Mouse (Mus musculus) right cerebral cortex, adult 2 months (tissue): ENCODE data around the gene Dydc1.
"Not testable (repeated sequence)": the region's sequence is repeated elsewhere in the genome, so short reads cannot be mapped to it uniquely, and the experiment has no call there.

ENCODE experiments used
- DNase-seq, 2 experiments: peaks; one replicate each; pipeline ENCODE4 v3.0.0; 2021 to 2022; ENCODE audit warnings: low spot score in 2 of 2

The Dydc1 gene

DNA sequence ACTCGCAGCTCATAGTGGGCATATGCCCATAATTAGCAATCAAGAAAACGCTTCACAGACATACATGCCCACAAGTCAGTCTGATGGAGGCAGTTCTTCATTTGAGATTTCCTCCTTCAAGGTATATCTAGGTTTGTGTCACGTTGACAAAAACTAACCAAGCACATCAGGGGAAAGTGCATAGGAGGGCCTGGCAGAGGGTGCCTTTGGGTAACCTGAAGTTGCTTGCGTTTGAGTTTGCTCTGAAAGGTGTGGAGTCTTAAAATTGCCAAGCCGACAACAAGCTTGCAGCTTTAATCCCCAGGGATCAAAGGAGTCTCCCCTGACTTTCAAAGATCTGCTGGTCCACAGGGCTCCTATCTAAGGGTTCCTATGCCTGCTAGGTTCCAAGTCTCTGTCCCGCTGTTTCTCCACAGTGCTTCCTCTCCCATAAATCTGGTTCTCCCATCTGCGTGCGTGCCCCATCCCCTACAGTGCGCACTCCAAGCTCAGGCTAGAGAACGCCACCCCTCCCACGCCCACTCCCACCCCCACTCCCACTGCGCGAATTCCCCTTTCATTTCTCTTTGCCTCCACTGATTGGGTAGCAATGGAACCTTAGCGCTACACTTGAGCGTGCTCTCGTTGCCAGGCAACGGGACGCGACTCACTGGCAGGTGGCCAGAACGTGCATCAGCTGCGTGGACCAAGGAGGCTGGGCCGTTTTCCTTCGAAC is at the start of gene Dydc1:
Dydc1 (plus strand) TSS at position 683 of the 715 bp plus-strand sequence.
- peak; percentile 88 to 91 for DNase-seq

DNA sequence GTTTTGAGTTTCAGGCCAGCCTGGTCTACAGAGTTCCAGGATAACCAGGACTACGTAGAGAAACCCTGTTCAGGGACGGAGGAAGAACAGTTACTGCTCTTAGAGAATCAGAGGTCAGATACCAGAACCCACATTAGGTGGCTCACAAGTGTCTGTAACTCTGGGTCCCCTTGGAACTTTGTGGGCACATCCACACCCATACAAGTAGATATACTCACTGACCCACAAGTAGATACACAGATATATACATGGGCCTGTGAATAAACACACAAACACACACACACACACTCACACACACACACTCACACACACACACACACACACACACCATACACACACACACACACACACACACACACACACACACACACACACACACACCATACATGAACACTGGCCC is 47.6 kb upstream of the Dydc1 start:
- no peak for DNase-seq

DNA sequence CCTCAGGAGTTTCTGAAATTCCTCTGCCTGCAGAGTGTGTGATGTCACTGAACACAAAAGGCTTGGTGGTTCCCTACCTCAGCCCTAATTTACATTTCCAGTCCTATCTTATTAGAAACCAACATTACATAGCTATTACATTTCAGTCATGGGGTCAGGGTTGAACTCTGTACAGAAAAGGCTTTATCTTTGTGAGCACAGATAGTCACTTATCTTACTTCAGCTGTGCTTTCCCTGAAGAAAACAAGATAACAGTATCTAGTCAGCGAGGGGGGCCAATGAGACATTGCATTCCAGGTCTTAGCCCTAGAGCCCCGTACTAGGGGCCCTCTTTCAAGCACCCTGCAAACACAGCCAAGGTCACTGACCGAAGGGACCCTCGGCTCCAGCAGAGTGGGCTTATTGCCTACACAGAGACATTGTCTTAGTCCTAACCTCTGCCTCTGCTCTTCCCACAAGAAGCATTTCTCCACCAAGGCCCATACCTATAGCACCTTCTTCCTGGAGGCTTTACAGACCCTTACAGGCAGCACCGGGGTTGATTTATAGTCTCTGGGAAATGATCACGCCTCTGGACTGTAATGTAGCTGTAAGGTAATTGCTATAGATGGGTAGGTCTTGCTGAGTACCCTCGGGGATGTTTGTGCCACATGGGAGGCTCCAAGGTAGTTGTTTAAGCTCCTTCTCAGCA is 47.0 kb upstream of the Dydc1 start:
- no peak for DNase-seq

DNA sequence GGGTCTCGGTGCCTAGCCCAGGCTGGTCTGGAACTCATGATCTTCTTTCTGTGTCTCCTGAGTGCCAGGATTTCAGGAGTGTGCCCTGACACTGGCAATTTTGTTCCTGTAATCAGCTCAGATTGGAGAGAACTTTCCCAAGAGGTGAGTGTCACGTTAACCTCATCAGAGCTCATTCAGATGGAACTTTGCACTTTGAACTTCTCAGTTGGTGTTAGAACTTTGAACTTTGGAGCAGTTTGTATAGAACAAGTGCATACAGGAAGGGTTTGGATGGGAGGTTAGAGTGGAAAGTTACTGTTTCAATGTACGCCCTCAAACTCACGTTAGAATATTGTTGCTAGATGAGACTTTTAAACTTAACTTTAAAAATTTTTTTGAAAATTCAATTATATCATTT is 43.4 kb upstream of the Dydc1 start:
- no peak for DNase-seq

DNA sequence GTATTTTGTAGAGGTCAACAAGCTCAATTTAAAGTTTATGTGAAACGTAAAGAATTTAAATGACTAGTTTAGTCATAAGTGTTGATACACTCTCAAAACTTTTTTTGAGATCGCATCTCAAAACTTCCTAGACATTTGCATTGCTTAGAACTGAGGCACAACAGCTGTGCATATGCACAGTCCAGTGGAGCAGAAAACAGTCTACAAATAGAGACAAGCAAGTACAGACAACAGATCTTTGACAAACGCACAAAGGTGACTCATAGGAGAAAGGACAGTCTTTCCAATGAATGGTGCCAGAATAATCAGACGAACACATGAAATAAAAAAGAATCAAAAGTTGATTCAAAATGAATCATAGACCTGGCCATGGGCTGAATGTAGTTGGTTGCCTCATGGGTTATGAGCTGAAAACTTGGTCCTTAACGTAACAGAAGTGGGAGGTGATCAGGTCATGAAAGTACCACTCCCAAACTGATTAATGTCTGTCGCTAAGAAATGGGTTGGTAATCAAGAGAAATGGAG is 41.7 kb upstream of the Dydc1 start:
- no peak for DNase-seq

DNA sequence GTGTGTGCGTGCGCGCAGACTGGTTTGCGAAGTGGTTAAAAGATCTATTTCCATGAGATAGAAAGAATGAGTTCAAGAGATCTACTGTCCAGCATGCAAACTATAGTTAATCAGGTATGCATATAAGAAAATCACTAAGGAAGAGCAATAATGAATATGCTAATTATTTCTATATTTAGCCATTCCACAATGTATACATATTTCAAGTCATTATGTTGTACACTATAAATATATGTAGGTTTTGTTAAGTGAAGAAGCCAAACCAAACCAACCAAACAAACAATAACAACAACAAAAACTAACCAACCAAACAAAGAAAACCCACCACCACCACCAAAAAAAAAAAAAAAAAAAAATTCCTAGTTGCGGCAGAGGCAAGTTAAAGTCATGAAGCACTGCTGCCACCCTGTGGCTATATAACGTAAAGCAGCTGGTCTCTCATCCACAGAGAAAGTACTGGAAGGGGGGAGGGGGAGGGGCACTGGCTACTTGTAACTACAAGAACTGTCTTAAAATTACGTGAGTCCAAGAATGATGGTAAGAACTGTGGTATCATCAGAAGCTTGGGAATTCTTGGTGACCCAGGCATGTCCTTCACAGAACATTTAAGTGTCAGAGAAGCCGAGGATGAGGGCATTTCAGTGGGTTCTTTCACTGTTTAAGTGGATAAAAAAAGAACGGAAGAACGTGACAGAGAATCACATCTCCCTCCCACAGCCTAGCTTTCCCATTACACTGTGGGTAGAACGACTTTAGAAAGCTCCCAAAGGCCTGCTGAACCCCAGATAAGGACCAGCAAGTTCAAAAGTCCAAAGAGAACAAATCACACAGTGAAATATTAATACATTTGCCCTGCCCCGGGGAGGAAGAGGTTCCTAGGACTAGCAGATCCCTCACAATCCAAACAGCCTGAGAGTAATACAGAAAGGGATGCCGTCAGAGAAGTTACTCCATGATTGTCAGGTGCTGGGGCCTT is 39.3 kb upstream of the Dydc1 start:
- peak; percentile 80 to 86 for DNase-seq

DNA sequence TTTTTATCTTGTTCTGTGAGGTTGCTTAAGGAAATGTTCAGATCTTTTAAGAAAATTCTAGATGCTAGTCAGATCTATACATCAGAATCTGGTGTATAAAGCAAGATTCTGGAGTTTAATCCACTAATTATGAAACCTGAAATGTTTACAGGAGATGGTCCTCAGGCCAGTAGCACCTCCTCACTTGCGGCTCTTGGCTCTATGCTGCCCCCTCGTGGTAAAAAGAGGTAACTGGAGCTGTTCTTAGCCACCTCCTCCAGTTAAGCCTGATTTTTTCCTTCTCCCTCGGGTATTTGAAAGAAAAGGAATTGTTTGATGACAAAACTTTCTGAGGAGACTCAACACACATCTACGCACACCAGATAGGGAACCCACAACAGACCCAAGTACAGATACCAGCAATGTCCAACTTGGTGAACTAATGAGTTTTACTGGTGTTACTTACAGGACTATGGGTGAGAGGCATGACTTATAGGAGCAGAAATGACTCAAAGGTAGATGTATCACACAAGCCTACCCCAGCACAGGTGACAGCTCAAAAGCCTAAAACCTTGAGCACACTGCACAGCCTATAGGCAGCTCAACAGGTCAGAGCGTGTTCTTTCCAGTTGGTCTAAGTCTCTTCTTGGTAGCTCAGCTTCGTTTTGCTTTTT is 37.4 kb upstream of the Dydc1 start:
- peak; percentile 54 to 70 for DNase-seq

DNA sequence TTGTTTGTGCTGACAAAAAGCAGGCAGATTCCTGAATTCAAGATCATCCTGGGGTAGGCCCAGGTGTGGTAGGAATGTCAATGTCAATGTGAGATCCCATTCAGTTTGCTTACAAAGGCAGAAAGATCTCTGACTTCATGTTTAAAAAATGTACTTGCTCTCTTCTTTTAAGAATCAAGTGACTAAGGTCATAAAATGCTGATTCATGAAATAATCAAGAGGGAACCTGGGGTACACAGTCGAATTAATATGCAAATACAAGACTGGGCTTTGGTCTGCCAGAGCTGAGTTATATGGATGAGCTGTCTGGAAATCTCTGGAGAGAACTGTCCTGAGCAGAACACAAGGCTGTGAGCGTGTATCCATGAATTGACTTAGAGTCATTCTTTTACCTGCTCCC is 25.3 kb upstream of the Dydc1 start:
- DNase-seq: no peak

DNA sequence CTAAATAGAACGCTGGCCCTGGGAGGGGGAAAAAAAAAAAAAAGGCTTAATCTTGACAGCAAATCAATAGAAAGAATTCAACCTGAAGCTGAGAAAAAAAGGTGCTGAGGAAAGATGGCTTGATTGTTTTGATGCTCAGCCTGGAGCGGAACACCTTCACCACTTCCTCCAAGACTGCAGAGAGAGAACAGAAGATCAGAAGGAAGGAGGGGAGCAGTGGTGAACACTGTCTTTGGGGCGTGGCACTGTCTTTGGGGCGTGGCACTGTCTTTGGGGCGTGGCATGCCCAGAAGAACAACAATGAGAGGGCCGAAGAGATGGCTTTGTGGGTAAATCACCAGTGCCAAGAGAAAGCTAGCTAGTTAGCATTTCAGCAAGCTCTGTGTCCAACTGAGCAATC is 22.2 kb upstream of the Dydc1 start:
- DNase-seq: no peak

DNA sequence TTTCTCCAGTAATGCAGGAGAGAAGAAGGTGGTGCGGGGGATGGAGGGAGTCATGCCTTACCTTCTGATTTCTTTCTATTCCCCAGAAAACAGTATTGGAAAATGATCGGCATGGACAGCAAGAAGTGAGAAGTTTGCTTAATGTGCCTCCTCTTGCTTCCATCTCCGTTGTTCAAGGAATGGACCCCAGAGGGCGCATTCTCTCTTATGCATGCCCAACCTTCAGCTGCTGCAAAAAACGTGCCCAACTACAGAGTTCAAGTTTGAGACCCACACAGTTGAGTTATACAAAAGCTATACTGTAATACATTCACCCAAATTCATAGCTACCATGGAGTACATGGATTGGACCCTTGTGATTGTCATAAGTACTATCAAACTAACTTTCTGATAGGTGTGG is 20.2 kb upstream of the Dydc1 start:
- DNase-seq: no peak

DNA sequence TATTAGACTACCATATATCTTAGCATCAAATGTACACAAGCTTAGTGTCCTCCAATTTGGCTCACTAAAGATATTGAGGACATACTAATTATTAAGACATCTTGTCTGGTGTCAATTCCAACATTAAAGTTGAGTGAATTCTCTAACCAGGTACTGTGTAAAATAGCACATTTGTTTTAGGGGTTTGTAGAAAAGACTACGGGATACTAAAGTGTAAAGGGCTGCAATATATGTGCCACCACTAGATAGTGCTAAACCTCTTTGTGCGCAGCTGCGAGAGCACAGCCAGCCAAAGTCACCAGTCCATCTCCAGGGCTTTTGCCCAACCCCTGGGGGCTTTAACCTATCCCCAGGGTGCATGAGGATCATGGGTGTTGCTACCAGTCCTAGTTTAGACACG is 19.5 kb upstream of the Dydc1 start:
- DNase-seq: not testable (repeated sequence)

DNA sequence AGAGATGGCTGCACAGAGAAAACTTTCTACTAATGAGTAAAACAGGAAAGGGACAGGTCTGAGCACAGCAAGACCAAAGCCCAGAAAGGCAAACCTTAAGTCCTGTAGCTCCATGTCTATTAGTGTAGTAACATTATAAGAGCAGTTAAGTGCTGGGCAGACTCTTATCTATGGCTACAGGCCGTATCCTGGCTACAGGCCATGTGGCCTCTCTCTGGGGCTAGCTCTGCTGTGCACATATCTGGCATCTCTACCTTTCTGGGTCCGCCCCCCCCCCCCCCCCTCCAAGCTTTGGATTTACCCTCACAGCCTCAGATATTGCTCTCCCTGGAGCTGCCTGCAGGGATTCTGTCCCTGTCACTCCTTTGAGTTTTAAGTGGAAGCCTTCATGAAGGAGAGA is 7.5 kb upstream of the Dydc1 start:
- no peak for DNase-seq

DNA sequence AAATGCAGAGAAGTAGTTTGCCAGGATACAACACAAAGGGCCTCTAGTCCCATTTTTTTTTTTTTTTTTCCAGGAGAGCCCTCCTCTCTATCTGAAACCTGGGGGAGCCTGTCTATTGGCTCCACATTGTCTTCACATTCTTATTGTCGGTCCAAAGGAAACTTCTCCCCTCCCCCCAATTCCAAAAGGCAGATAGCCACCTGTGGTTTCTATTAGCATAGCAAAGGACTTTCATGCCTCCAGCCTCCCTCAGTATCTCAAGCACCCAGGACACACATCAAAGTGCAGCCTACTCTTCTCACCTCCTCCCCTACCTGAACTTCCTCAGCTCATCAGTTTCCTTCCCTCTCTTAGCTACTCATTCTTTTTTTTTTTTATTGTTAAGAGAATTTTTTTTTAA is 6.3 kb upstream of the Dydc1 start:
- DNase-seq: no peak

DNA sequence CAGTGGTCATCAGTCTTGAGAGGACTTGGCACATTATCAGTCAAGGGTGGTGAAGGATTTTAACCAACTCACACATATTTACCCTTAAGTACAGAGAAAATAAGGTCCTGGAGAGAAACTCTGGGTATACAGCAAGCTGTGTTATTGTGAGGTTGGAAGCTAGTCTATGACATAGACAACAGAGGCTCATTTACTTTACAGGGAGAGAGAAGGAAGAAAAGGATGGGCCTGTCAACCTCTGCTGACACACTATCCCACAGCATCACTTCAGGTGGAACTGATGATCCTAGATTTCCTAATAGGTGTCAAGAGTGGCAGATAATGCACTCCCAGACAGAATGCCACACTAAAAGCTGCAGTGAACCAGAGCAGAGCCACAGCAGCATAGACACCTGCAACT is 3.6 kb upstream of the Dydc1 start, which contains the start of gene Dydc2:
Dydc2 (minus strand) TSS at position 101 of the 400 bp plus-strand sequence.
- no peak for DNase-seq

DNA sequence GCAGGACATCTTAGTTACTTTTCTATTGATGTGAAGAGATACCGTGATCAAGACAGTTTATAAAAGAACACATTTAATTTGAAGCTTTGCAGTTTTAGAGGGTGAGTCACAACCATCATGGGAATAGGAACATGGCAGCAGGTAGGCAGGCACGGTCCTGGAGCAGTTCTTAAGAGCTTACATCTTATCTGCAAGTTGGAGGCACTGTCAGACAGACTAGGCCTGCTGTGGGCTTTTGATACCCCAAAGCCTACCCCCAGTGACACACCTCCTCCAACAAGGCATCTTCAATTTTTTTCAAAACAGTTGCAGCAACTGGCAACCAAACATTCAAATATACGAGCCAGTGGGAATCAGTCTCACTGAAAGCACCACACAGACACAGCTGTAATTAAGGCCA is 2.4 kb upstream of the Dydc1 start:
- DNase-seq: no peak

DNA sequence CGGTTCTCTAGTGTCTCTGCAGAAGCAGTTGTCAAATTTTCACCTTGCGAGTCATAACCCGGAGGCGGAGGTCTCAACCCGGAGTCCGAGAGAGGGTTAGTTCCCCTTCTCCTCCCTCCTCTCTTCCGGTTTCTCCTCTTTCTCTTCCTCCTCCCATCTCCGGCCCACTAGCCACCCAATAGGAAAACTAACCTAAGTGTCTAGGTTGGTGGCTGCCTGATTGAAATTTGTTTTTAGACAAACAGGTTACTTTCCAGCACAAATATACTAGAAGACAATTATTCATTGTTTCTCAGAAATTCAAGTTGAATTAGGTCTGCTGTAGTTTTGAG is 199 bp downstream of the Dydc1 start:
- DNase-seq: no peak

DNA sequence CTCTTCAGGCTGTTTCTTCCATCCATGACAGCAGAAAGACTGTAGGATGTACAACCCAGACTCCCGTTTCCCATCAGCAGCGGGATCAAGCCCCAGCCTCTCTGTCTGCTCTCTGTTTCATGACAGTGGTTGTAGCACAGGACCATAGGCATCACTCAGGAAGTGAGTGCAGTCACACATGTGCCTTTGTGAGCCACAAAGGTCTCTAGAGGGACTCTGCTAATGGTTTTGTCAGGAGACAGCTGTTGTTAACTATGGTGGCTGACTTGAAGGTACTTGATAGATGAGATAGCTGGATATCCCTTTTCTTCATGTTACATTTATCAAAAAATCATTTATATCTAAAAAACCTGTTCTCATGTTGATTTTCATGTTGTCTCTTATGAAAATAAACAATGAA is 9.7 kb downstream of the Dydc1 start:
- DNase-seq: no peak

DNA sequence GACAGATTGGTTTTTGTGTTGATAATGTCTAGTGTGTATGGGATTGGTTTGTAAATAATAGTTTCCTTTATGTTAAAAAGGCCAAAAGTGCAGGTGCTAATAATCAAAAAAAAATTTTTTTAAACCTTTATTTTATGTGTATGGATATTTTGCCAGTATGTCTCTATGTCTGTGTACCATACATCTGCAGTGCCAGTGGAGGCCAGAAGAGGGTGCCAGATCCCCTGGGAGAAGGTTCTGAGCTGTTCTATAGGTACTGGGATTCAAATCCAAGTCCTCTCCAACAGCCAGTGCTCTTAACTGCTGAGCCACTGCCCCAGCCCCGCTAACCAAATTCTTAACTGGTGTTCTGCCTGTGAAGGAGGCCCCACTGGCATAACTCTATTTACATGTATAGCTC is 14.8 kb downstream of the Dydc1 start:
- no peak for DNase-seq

DNA sequence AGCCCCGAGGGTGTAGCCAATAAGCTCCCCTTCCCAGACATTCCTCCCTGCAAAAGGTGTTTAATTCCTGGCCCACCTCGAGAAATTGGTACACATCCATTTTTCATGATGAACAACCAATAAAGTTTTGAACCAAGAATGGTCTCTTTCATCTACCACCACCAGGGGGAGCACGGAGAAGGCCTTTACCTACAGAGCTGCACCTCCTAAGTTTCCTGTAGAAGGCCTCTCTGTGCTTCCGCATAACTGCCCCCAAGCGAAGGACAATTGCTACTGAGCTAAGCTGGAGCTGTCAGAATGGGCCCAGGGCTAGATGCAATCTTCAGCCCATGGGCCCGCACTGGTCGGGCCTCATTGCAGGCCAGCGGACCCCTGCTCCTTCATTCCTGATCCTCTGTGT is 18.1 kb downstream of the Dydc1 start:
- peak in 1 of 2 experiments; percentile 29 for DNase-seq

DNA sequence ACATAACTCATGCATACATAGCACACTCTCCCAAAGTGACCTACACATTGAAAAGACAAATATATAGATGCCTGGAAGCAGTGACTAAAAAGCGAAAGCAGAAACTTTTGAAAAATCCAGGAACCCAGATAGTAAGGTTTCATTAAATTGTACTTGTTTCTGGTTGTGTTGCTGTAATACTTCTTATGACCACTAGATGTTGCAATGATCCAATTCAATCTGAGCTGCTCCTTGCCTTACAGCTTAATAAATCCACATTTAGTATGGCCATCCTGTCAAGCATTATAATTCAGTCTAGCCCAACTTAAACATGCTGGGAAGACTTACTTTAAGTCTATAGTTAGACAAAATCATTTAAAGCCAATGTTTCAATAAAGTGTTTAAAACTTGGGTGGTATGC is 21.4 kb downstream of the Dydc1 start:
- no peak for DNase-seq

DNA sequence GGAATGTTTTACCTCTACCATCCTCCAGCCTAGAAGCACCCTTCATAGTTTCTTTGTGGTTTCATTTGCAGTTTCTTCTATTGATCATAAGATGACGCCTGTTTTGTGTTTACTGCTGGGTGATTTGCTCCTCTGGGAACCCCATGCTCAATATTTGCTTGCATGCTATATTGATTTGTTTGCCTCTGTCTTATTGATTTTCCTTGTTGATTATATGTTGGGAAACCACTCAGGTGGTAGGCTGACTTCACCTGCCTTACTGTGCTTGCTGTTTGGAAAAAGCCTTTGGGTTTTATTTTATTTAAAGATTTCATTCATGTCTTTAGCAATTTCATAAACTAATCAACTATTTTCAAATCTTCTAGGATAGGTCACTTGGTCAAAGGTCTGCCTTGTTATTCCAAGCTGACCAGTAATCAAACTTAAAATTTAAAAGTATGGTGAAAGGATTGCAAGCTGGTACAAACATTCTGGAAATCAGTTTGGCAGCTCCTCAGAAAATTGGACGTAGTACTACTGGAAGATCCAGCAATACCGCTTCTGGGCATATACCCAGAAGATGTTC is 23.7 kb downstream of the Dydc1 start:
- no peak for DNase-seq
